Mouse (Mus musculus) forebrain, postnatal 0 days (tissue): ENCODE data around the gene Nfx1. TPM values are rescaled to one million over a fixed set of nuclear protein-coding genes. Genes with fewer than 3 reads are reported as not detected.
A peak's percentile ranks its signal among the peaks of the same experiment; 100 is the strongest.

Experiments
- ATAC-seq: fragments of 200-750 bp; cut with Nextera tagmentation; 2 replicates; pipeline ENCODE4 v1.8.0; 2017; ENCODE audit warnings: mild to moderate bottlenecking, moderate library complexity
- DNase-seq: peaks from one replicate; pipeline ENCODE4 v3.0.0-alpha.2; 2015
- H3K27ac ChIP-seq: fragments of 300-500 bp; sonication (generic); 2 replicates; pipeline ENCODE4 v1.5.1; 2014; ENCODE audit warnings: low read depth, mild to moderate bottlenecking, antibody characterized with exemption, low read length, moderate library complexity, mixed read lengths
- H3K27me3 ChIP-seq: fragments of 300-500 bp; sonication (generic); 2 replicates; pipeline ENCODE4 v1.6.1; 2014; ENCODE audit warnings: mild to moderate bottlenecking, low read length, mixed read lengths; ENCODE audit not compliant: insufficient read depth
- H3K36me3 ChIP-seq: fragments of 300-500 bp; sonication (generic); 2 replicates; pipeline ENCODE4 v1.6.1; 2014; ENCODE audit warnings: mild to moderate bottlenecking, moderate library complexity; ENCODE audit not compliant: insufficient read depth
- H3K4me1 ChIP-seq: fragments of 300-500 bp; sonication (generic); 2 replicates; pipeline ENCODE4 v1.6.1; 2014; ENCODE audit warnings: antibody characterized with exemption; ENCODE audit not compliant: insufficient read depth
- H3K4me2 ChIP-seq: fragments of 300-500 bp; sonication (generic); 2 replicates; pipeline ENCODE4 v1.6.1; 2014; ENCODE audit warnings: low read depth, mild to moderate bottlenecking, moderate library complexity
- H3K4me3 ChIP-seq: fragments of 300-500 bp; sonication (generic); 2 replicates; pipeline ENCODE4 v1.5.1; 2014; ENCODE audit warnings: low read depth, low read length, mixed read lengths
- H3K9ac ChIP-seq: fragments of 300-500 bp; sonication (generic); 2 replicates; pipeline ENCODE4 v1.6.1; 2014; ENCODE audit warnings: mild to moderate bottlenecking
- H3K9me3 ChIP-seq: fragments of 300-500 bp; sonication (generic); 2 replicates; pipeline ENCODE4 v1.6.1; 2016; ENCODE audit warnings: low read length
- CTCF ChIP-seq: sonication (generic); IDR thresholded peaks from 2 replicates; pipeline ENCODE4 v1.5.1; 2016; ENCODE audit warnings: antibody characterized with exemption, control low read depth, low read depth
- WGBS: fragments of 180-500 bp; shearing (Covaris S2); extraction: QIAGEN DNeasy Blood & Tissue Kit; methylation state at CpG from one replicate; pipeline ENCODE4 v1.1.7; 2014; 5-methylcytosine and 5-hydroxymethylcytosine counted together
- polyA plus RNA-seq: library from polyadenylated mRNA; unstranded; fragments of >200 nt; fragmentation: Nextera tagmentation; extraction: Ambion mirVana; gene quantifications from 2 replicates; pipeline ENCODE4 v1.2.1, GENCODE M21; 2015
- total RNA-seq: library from RNA; depleted of rRNA; stranded (reverse); fragments of >200 nt; gene quantifications from 2 replicates; pipeline ENCODE4 v1.2.3, GENCODE M21; 2014

Nfx1 gene
- total and polyA plus RNA-seq, 2 experiments from 2014 or later: 68.4 to 92.1 TPM

DNA sequence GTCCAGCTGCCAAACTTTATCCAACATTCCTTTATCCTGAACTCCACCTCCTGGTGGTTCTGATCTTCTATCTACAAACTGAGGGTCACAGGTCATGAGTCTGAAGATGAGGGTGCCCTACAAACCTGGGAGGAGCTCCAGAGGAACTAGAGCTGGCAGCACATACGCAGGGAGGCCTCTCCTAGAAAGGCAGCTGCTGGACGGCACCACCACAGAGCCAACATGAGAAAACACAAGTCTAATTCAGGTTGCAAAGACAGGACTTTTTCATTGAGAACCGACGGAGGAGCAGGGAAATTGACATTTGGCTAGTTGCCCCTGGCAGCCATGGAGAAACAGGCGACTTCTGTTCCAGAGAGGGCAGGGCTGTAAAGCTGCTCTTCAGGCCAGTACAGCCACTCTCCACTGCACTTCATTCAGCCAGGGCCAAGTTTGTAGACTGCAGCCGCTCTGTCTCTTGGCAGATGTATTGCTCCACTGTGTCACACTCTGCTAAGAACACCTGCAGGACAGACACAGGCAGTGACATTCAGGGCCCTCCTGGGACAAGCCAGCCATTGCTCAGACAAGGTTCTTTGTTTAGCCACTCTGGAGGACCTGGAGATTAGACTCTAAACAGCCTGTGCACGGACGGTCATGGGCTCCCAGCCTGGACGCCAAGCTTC, 34.4 kb upstream of the Nfx1 start:
- H3K27ac ChIP-seq: no peak overlapping the region
- no peak overlapping the region for H3K4me3 ChIP-seq
- TF ChIP-seq CTCF: no peak
- peak; percentile 51 for DNase-seq
- peak; percentile 93 for ATAC-seq
- no peaks in the 10 kb centered on the region for H3K27me3 ChIP-seq
- H3K4me2 ChIP-seq: no peak overlapping the region
- 66% methylated on average over 9 of the region's 9 CpGs for WGBS
- H3K9ac ChIP-seq: no peak overlapping the region
- H3K9me3 ChIP-seq: 0 out of 2 replicates have a peak, but pooled peaks cover 6% of the 10 kb centered on the region
- H3K36me3 ChIP-seq: peaks cover 72% of the 10 kb centered on the region
- H3K4me1 ChIP-seq: no peaks in the 10 kb centered on the region

DNA sequence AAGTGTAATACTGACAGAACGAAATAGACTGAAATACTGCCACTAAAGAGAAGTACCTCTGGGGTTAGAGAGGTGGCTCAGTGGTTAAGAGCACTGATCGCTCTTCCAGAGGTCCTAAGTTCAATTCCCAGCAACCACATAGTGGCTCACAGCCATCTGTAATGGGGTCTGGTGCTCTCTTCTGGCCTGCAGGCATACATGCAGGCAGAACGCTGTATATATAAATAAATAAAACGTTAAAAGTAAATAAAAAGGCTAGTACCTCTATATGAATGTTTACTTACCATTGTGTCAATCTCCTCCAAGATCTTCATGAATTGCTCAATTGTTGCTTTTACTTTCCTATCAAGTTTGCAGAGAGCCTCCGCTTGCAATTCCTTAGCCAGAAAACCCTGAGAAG, 31.9 kb upstream of the Nfx1 start:
- Histone ChIP-seq H3K4me1 (no peaks in the 10 kb centered on the region), H3K9me3 (0 out of 2 replicates have a peak, but pooled peaks cover 6% of the 10 kb centered on the region), H3K36me3 (peaks cover 79% of the 10 kb centered on the region), H3K9ac (no peak overlapping the region), H3K4me2 (no peak overlapping the region), H3K4me3 (no peak overlapping the region), H3K27me3 (no peaks in the 10 kb centered on the region), H3K27ac (no peak overlapping the region)
- ATAC-seq (no peak), DNase-seq (no peak)
- WGBS: 96% methylated on average over 5 of the region's 5 CpGs
- no peak for TF ChIP-seq CTCF

DNA sequence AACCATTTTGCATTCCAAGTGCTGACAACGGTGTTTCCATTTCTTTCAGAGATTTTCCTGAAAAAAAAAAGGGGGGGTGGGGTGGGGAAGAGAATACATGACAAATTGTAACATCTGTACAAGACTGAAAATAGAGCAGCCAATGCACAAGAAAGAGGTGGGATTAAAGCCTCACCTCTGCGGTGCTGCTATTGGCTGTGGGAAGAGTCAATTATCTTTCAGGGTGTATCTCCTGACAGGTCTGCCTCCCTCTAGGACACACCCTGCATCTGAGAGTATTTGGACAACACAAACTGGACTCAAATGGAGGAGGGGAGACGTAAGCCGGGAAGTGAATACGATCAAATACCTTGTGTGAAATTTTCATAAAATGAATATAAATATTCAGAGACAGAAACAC, 27.1 kb upstream of the Nfx1 start:
- DNase-seq (no peak), ATAC-seq (no peak)
- Histone ChIP-seq H3K4me2 (no peak overlapping the region), H3K9me3 (0 out of 2 replicates have a peak, but pooled peaks cover 6% of the 10 kb centered on the region), H3K4me1 (peaks cover 10% of the 10 kb centered on the region; the same call in 1 of the 2 replicates), H3K9ac (no peak overlapping the region), H3K4me3 (no peak overlapping the region), H3K27ac (no peak overlapping the region), H3K36me3 (peaks cover 52% of the 10 kb centered on the region), H3K27me3 (no peaks in the 10 kb centered on the region)
- no peak for TF ChIP-seq CTCF
- 94% methylated on average over 5 of the region's 5 CpGs for WGBS

DNA sequence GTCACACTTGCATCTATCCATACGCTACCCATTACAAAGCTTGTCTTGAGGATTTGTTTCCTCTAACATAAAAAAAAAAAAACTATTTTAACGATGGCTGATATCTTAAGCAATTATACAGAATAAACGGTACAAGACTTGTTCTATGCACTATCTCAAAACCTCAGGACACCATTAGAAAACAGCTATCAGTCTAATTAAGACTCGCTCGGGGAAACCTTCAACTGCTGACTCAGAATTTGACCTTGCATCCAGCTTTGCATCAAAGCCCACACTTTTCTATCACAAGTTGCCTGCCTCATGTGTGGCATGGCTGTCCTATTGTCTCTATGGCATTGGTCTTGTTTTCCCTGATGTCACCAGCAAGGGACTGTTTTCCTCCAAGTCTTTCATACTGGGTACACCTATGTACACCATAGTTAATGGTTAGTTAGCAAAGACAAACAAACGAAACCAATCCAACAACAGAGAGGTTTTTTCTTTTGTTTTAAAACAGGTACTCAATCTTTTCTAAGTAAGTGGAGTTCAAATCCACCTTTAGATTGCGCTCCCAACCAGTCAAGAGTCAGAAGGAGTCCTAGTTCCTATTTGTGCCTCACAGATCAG, 24.1 kb upstream of the Nfx1 start:
- WGBS: 82% methylated on average over 7 of the region's 7 CpGs
- Histone ChIP-seq H3K4me3 (no peak overlapping the region; the same call in 1 of the 2 replicates), H3K27ac (no peak overlapping the region), H3K36me3 (peaks cover 30% of the 10 kb centered on the region), H3K9me3 (no peaks in the 10 kb centered on the region), H3K4me1 (peaks cover 17% of the 10 kb centered on the region), H3K27me3 (no peaks in the 10 kb centered on the region), H3K4me2 (peak overlapping the region; percentile 79), H3K9ac (no peak overlapping the region)
- DNase-seq (no peak), ATAC-seq (no peak)
- TF ChIP-seq CTCF: no peak

DNA sequence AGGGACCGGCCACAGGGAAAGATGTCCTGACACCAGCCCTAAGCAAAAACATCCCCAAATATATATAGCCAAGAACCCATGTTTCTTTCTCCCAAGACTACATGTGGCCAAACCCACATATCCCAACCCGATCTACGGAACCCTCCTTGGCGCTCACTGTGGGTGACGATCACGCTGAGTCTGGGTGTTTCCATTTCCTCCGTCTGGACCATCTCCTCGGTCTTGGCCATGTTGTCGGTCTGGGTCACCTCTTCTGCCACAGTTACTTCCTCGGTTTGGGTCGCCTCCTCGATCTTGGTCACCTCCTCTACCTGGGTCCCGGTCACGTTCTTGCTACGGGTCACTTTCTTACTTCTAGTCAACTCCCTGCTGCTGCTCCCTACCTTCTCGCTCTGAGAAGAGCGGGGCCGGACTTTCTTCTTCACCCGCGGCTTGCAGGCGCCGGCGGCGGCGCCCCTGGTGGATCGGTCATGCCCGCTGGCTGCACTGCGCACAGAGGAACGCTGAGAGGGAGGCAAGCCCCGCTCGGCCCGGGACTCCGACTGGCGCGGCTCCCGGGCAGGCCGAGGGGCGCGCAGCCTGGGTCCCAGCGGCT, 23.0 kb upstream of the Nfx1 start:
- H3K27ac ChIP-seq: peak overlapping the region; percentile 58
- 2% methylated on average over 40 of the region's 40 CpGs for WGBS
- H3K36me3 ChIP-seq: peaks cover 26% of the 10 kb centered on the region
- H3K4me2 ChIP-seq: peak overlapping the region; percentile 79
- H3K4me1 ChIP-seq: peaks cover 17% of the 10 kb centered on the region
- peak overlapping the region; percentile 69 for H3K9ac ChIP-seq
- H3K27me3 ChIP-seq: no peaks in the 10 kb centered on the region
- DNase-seq (peak; percentile 42), ATAC-seq (no peak)
- no peaks in the 10 kb centered on the region for H3K9me3 ChIP-seq
- H3K4me3 ChIP-seq: peak overlapping the region; percentile 82
- TF ChIP-seq CTCF: peak; percentile 38; the same call in 1 of the 2 replicates

DNA sequence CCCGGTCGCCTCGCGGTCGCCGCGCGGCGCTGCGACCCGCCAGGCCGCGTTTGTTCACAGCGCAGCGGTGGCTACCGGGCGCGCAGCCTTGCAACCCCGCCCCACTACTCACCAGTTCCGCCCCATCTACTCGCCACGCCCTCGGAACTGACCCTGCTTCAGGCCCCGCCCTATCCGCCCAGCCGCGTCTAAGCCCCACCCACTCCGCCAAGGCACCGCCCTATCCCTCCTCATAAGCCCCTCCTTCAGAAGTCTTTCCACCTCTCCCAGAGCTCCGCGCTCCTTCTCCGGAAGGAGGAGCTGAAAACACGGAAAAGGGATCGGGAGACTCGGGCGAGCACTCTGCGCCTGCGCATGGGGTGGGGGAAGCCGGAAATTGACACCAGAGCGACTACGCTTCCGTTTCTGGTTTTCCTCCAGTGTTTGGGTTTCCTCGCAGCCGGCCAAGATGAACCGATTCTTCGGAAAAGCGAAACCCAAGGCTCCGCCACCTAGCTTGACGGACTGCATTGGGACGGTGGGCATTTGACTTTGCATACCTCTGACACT, 22.5 kb upstream of the Nfx1 start, which contains the start of the genes Bag1 and Chmp5:
Gene Bag1, minus strand, starts transcription at position 135 of the 549 bp plus-strand sequence.
Gene Chmp5, plus strand, starts transcription at position 248 of the 549 bp plus-strand sequence.
- H3K36me3 ChIP-seq: peaks cover 27% of the 10 kb centered on the region
- peak within 1 kb of the TSS; percentile 75 for H3K9ac ChIP-seq
- TF ChIP-seq CTCF: peak; percentile 36
- peak; percentile 99 for DNase-seq
- ATAC-seq: peak; percentile 98
- H3K27ac ChIP-seq: peak within 1 kb of the TSS; percentile 74
- 5% methylated on average over 50 of the region's 50 CpGs for WGBS
- peak within 1 kb of the TSS; percentile 79 for H3K4me2 ChIP-seq
- H3K27me3 ChIP-seq: no peaks in the 10 kb centered on the region
- H3K4me3 ChIP-seq: peak within 1 kb of the TSS; percentile 82
- H3K4me1 ChIP-seq: peaks cover 17% of the 10 kb centered on the region
- H3K9me3 ChIP-seq: no peaks in the 10 kb centered on the region
